ENCODE assay signal across 8 mouse cellular contexts in the genomic region with DNA sequence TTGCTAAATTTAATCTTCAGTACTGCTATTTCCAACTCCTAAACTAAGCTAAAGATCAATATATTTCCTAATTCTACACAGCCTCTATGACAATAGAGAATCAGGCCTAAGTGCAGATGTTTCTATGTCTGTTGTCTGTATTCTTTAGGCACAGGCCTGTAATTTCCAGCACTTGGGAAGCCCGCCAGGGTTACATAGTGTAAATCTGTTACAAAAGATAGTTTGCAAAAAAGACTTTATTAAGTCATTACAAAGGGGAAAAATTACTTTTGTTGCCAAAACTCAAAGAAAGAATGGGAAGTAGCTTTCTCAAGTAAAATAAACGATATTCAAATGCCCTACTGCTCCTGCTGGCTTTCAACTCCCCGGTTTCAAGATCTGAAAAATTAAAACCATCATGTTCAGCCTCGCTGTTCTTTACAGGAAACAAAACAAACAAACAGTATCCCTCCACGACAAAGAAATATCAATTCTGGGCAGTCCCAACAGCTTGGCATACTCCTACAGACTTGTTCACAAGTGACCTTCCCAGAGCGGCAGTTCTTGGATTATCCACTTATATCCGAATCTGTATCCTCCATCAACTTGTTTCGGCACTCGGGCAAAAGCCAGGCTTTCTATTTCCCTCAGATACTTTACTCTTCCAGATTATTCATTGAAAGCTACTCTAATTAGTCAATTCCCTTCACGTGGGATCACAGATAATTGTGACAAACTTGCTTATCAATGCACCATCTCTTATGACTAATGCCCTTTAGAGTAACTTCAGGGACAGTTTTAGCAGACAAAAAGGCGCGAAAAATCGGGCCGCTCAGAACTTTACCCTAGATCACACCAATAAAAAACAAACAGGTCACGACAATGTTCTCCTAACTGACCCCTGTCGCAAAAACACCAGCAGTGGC. TPM values are rescaled to one million over a fixed set of nuclear protein-coding genes. Genes with fewer than 3 reads are reported as not detected.
DNase-seq lines count a peak whose midpoint lies in the region; ATAC-seq and TF ChIP-seq lines count a peak whose summit lies in the region.

No protein-coding gene starts in this region.

- no peak for TF ChIP-seq CTCF in intestine, postnatal 0 days (IDR thresholded peaks at IDR 0.05; ENCODE audit: low read depth)

- peaks cover 36% of the 10 kb centered on the region for H3K79me2 ChIP-seq in macrophage (ENCODE audit: inconsistent target)

- no peaks in the 10 kb centered on the region for H3K27me3 ChIP-seq in forebrain, embryonic 10.5 days (ENCODE audit: poor library complexity, severe bottlenecking)
- no peaks in the 10 kb centered on the region for H3K27me3 ChIP-seq in intestine, postnatal 0 days (replicated peaks; ENCODE audit: control insufficient read depth, insufficient read depth, low read length)

- peak overlapping the region; percentile 85 for H3K27ac ChIP-seq in forebrain, embryonic 10.5 days
- H3K27ac ChIP-seq in intestine, postnatal 0 days (ENCODE audit: low read depth, low read length) = no peak overlapping the region
- no peak overlapping the region for H3K27ac ChIP-seq in macrophage

- peak overlapping the region; percentile 47; the same call in 1 of the 2 replicates for H3K9ac ChIP-seq in intestine, postnatal 0 days (ENCODE audit: low read depth, low read length)

- ATAC-seq in intestine, postnatal 0 days = no peak

- H3K4me2 ChIP-seq in intestine, postnatal 0 days (replicated peaks; ENCODE audit: low read depth) = peak overlapping the region; percentile 47

- H3K4me3 ChIP-seq in forebrain, embryonic 10.5 days = peak overlapping the region; percentile 51
- H3K4me3 ChIP-seq in intestine, postnatal 0 days (ENCODE audit: low read depth, low read length) = peak overlapping the region; percentile 37
- H3K4me3 ChIP-seq in macrophage (ENCODE audit: inconsistent target) = peak overlapping the region; percentile 15

- H3K9me3 ChIP-seq in forebrain, embryonic 10.5 days = no peaks in the 10 kb centered on the region
- H3K9me3 ChIP-seq in intestine, postnatal 0 days (ENCODE audit: control insufficient read depth) = no peaks in the 10 kb centered on the region

- peaks cover 13% of the 10 kb centered on the region for H3K4me1 ChIP-seq in forebrain, embryonic 10.5 days
- H3K4me1 ChIP-seq in intestine, postnatal 0 days (replicated peaks; ENCODE audit: control insufficient read depth, insufficient read depth, low read length) = no peaks in the 10 kb centered on the region

- peak; percentile 18 for DNase-seq in layer of hippocampus, adult 11-12 months (ENCODE audit: low spot score)
- DNase-seq in layer of hippocampus, postnatal 10 days (ENCODE audit: low spot score in 2 of 2) = no peak
- DNase-seq in adipocyte (ENCODE audit: low spot score) = peak; percentile 65
- DNase-seq in forebrain, embryonic 10.5 days (ENCODE audit: extremely low spot score, low spot score) = no peak
- DNase-seq in frontal cortex, postnatal 14 days (ENCODE audit: low spot score in 2 of 2) = no peak
- no peak for DNase-seq in ovary, postnatal 14 days (ENCODE audit: low spot score)

- peaks cover 23% of the 10 kb centered on the region for H3K36me3 ChIP-seq in forebrain, embryonic 10.5 days (replicated peaks)
- H3K36me3 ChIP-seq in intestine, postnatal 0 days (ENCODE audit: control insufficient read depth, insufficient read depth) = peaks cover 10% of the 10 kb centered on the region; the same call in 1 of the 2 replicates
- H3K36me3 ChIP-seq in macrophage (ENCODE audit: inconsistent target) = 0 out of 2 replicates have a peak, but pooled peaks cover 9% of the 10 kb centered on the region

- WGBS in forebrain, embryonic 10.5 days = 9% methylated on average over 16 of the region's 16 CpGs
- 4% methylated on average over 16 of the region's 16 CpGs for WGBS in intestine, postnatal 0 days
- WGBS in macrophage (ENCODE audit: missing documents) = 5% methylated on average over 16 of the region's 16 CpGs

RNA-seq across cellular contexts. Expression of gene Eif4enif1, which starts 0.6 kb away (rescaled TPM):
- 10 to 100 TPM; 64.2 to 66.4 TPM for total RNA-seq in layer of hippocampus, postnatal 10 days (2021)
- polyA plus RNA-seq in forebrain, embryonic 10.5 days (2016; fragmentation: Nextera tagmentation; extraction: Ambion mirVana) = 59.0 and 60.4 TPM in 2 replicates
- polyA plus RNA-seq in intestine, postnatal 0 days (2015; fragmentation: Nextera tagmentation; extraction: Ambion mirVana) = 14.3 and 14.8 TPM in 2 replicates
- total RNA-seq in macrophage (2018; cell fraction: chromatin; rRNA removed) = 100 to 1,000 TPM in 13 of 26 experiments, 10 to 100 TPM in 13; 47.5 to 139 (median 102) TPM
- total RNA-seq in macrophage (2018; cell fraction: cytosol; rRNA removed) = 10 to 100 TPM; 16.5 to 30.2 (median 25.9) TPM
- total RNA-seq in macrophage (2018; cell fraction: nucleus; rRNA removed) = 100 to 1,000 TPM in 1 of 26 experiments, 10 to 100 TPM in 25; 26.8 to 124 (median 58.4) TPM
- polyA plus RNA-seq in macrophage (2018) = 23.8 to 28.5 TPM (median 24.4 TPM) in 3 replicates

RNA-seq across cellular contexts. Expression of gene Sfi1, which starts 8.3 kb away (rescaled TPM):
- 10 to 100 TPM; 50.6 to 81.4 TPM for total RNA-seq in layer of hippocampus, postnatal 10 days (2021)
- 13.4 and 13.7 TPM in 2 replicates for polyA plus RNA-seq in forebrain, embryonic 10.5 days (2016; fragmentation: Nextera tagmentation; extraction: Ambion mirVana)
- 4.0 and 5.4 TPM in 2 replicates for polyA plus RNA-seq in intestine, postnatal 0 days (2015; fragmentation: Nextera tagmentation; extraction: Ambion mirVana)
- total RNA-seq in macrophage (2018; cell fraction: chromatin; rRNA removed) = 100 to 1,000 TPM in 19 of 26 experiments, 10 to 100 TPM in 7; 39.3 to 220 (median 153) TPM
- 1 to 10 TPM; 1.4 to 9.6 (median 4.9) TPM for total RNA-seq in macrophage (2018; cell fraction: cytosol; rRNA removed)
- total RNA-seq in macrophage (2018; cell fraction: nucleus; rRNA removed) = 100 to 1,000 TPM in 2 of 26 experiments, 10 to 100 TPM in 24; 16.8 to 104 (median 52.5) TPM
- 4.8 to 8.1 TPM (median 6.4 TPM) in 3 replicates for polyA plus RNA-seq in macrophage (2018)

Comparison
In these comparisons a context has a peak if more than half of its experiments do, and no peak if none do; other contexts are left out.
1. DNase-seq: peak in layer of hippocampus, adult 11-12 months (single experiment) and adipocyte (single experiment); none in layer of hippocampus, postnatal 10 days (0 of 2), forebrain, embryonic 10.5 days (single experiment), frontal cortex, postnatal 14 days (0 of 2) and ovary, postnatal 14 days (single experiment).
2. Peak in every context shown above with its lines, with median percentiles within 50 percentile points of each other: H3K4me3 ChIP-seq.